Mouse (Mus musculus) heart, adult 2 months (tissue): ENCODE results near the gene Timm50. TPM values are rescaled to one million over a fixed set of nuclear protein-coding genes. Genes with fewer than 3 reads are reported as not detected.
A peak's percentile ranks its signal among the peaks of the same experiment; 100 is the strongest.

ENCODE experiments used
- DNase-seq, 2 experiments: peaks; one replicate each; pipeline ENCODE4 v3.0.0; 2021
- H3K27ac ChIP-seq: fragments of 200-600 bp; 2 replicates; pipeline ENCODE4 v1.8.1; 2022
- H3K27me3 ChIP-seq: fragments of 200-500 bp; 2 replicates; pipeline ENCODE4 v1.6.1; 2012; ENCODE audit warnings: mild to moderate bottlenecking, low read length, inconsistent platforms, mixed read lengths; ENCODE audit not compliant: control insufficient read depth, insufficient read depth
- H3K36me3 ChIP-seq: fragments of 200-500 bp; 2 replicates; pipeline ENCODE4 v1.6.1; 2012; ENCODE audit warnings: low read length, inconsistent platforms; ENCODE audit not compliant: control insufficient read depth, insufficient read depth
- H3K4me1 ChIP-seq: fragments of 200-500 bp; 2 replicates; pipeline ENCODE4 v1.6.1; 2011; ENCODE audit warnings: low read length; ENCODE audit not compliant: control insufficient read depth, insufficient read depth
- H3K4me3 ChIP-seq: fragments of 200-600 bp; 2 replicates; pipeline ENCODE4 v1.8.1; 2022
- H3K79me2 ChIP-seq: fragments of 200-500 bp; replicated peaks from 2 replicates; pipeline ENCODE4 v1.6.1; 2012; ENCODE audit warnings: mild to moderate bottlenecking, inconsistent platforms, low read length, moderate library complexity, mixed read lengths; ENCODE audit not compliant: control insufficient read depth, insufficient read depth
- H3K9ac ChIP-seq: fragments of 200-500 bp; 2 replicates; pipeline ENCODE4 v1.6.1; 2012; ENCODE audit warnings: low read depth, mild to moderate bottlenecking, control low read depth, inconsistent platforms, low read length, mixed read lengths
- CTCF ChIP-seq: fragments of 200-600 bp; IDR thresholded peaks from 2 replicates; pipeline ENCODE4 v1.8.1; 2022; ENCODE audit warnings: antibody characterized with exemption, mild to moderate bottlenecking, moderate library complexity
- EP300 ChIP-seq: fragments of 200-500 bp; IDR thresholded peaks from 2 replicates; pipeline ENCODE4 v1.6.1; 2011; ENCODE audit warnings: low read depth, low read length, control low read depth; ENCODE audit not compliant: insufficient read depth
- POLR2A ChIP-seq: fragments of 200-500 bp; IDR thresholded peaks from 2 replicates; pipeline ENCODE4 v1.6.1; 2011; ENCODE audit warnings: mild to moderate bottlenecking, low read depth, low read length, control low read depth; ENCODE audit not compliant: insufficient read depth
- WGBS: fragments of 180-500 bp; shearing (Covaris S2); methylation state at CpG from one replicate; pipeline ENCODE4 v1.1.7; 2018; 5-methylcytosine and 5-hydroxymethylcytosine counted together
- intact Hi-C: fragments of 180-260 bp; cut with DNase I; formaldehyde crosslinking; loops from one replicate; pipeline ENCODE4 v1.15.1; 2025
- polyA plus RNA-seq: library from polyadenylated mRNA; depleted of rRNA; stranded (reverse); fragments of >200 nt; gene quantifications from 2 replicates; pipeline ENCODE4 v1.2.3, GENCODE M21; 2012
- total RNA-seq, 2 experiments: library from RNA; stranded (reverse); gene quantifications; 2 replicates each; pipeline ENCODE4 v1.2.3; 2021

Gene Timm50
- total and polyA plus RNA-seq, 3 experiments: 60.0 to 63.5 (median 63.0) TPM

- Histone ChIP-seq H3K4me3 (no peak overlapping the region), H3K79me2 (no peaks in the 10 kb centered on the region), H3K9ac (no peak overlapping the region), H3K4me1 (peaks cover 2% of the 10 kb centered on the region), H3K36me3 (no peaks in the 10 kb centered on the region), H3K27ac (no peak overlapping the region), H3K27me3 (peaks cover 3% of the 10 kb centered on the region; the same call in 1 of the 2 replicates)
- 92% methylated on average over 8 of the region's 8 CpGs for WGBS
- no peak for DNase-seq
- TF ChIP-seq EP300 (no peak), CTCF (no peak), POLR2A (no peak)
- intact Hi-C loops: no loop called here
These were observed 5.7 kb downstream of the Timm50 start for GRCm38 (mm10) chr7:28306216-28306615.

- Histone ChIP-seq H3K4me1 (no peaks in the 10 kb centered on the region), H3K4me3 (no peak overlapping the region), H3K36me3 (no peaks in the 10 kb centered on the region), H3K27me3 (peaks cover 7% of the 10 kb centered on the region; the same call in 1 of the 2 replicates), H3K9ac (no peak overlapping the region), H3K27ac (no peak overlapping the region), H3K79me2 (no peaks in the 10 kb centered on the region)
- intact Hi-C loops: no loop called here
- TF ChIP-seq CTCF (no peak), POLR2A (no peak), EP300 (no peak)
- WGBS: 85% methylated on average over 10 of the region's 10 CpGs
- DNase-seq: no peak
These were observed 6.2 kb downstream of the Timm50 start for GRCm38 (mm10) chr7:28305641-28306040.

- Histone ChIP-seq H3K4me1 (no peaks in the 10 kb centered on the region), H3K27ac (no peak within 1 kb of the TSS), H3K79me2 (no peaks in the 10 kb centered on the region), H3K4me3 (no peak within 1 kb of the TSS), H3K27me3 (peaks cover 7% of the 10 kb centered on the region), H3K9ac (no peak within 1 kb of the TSS), H3K36me3 (no peaks in the 10 kb centered on the region)
- WGBS: 4% methylated on average over 30 of the region's 30 CpGs
- DNase-seq: peak; percentile 49 to 74
- TF ChIP-seq CTCF (peak; percentile 75), EP300 (no peak)
- intact Hi-C loops: loop anchor here (2.0 to 5.0 kb wide), 2 partner anchors 87 to 250 kb away; partner anchors contain the start of gene Psmc4
These were observed 10.0 kb downstream of the Timm50 start, which contains the start of gene Dll3 for GRCm38 (mm10) chr7:28301616-28302433. Gene Dll3 (minus strand): TSS chr7:28302238.

- Histone ChIP-seq H3K27ac (no peak overlapping the region), H3K4me3 (no peak overlapping the region), H3K79me2 (no peaks in the 10 kb centered on the region), H3K36me3 (no peaks in the 10 kb centered on the region), H3K9ac (no peak overlapping the region), H3K4me1 (no peaks in the 10 kb centered on the region), H3K27me3 (peaks cover 9% of the 10 kb centered on the region)
- DNase-seq: no peak
- WGBS: 31% methylated on average over 43 of the region's 43 CpGs
- intact Hi-C loops: loop anchor here (1.0 kb wide), 1 partner anchor 151 kb away; no protein-coding TSS in a partner anchor
- TF ChIP-seq EP300: no peak
- TF ChIP-seq POLR2A: no peak
- peak; percentile 63 for TF ChIP-seq CTCF
These were observed 12.8 kb downstream of the Timm50 start for GRCm38 (mm10) chr7:28298837-28299625.

- peak; percentile 47 to 55 for DNase-seq
- peak overlapping the region; percentile 15; the same call in 1 of the 2 replicates for H3K4me3 ChIP-seq
- peaks cover 13% of the 10 kb centered on the region for H3K27me3 ChIP-seq
- H3K27ac ChIP-seq: no peak overlapping the region
- no peaks in the 10 kb centered on the region for H3K36me3 ChIP-seq
- 12% methylated on average over 61 of the region's 63 CpGs for WGBS
- no peaks in the 10 kb centered on the region for H3K4me1 ChIP-seq
- TF ChIP-seq CTCF: no peak
- TF ChIP-seq POLR2A: no peak
- no peak for TF ChIP-seq EP300
- intact Hi-C loops: no loop called here
- H3K9ac ChIP-seq: 0 out of 2 replicates have a peak overlapping the region, but pooled peaks have one; percentile 4
- H3K79me2 ChIP-seq: no peaks in the 10 kb centered on the region
These were observed 17.4 kb downstream of the Timm50 start for GRCm38 (mm10) chr7:28294481-28294880.
